Mouse (Mus musculus): Measurements from ENCODE around the gene BC030870.
"Not testable (repeated sequence)": the region's sequence is repeated elsewhere in the genome, so short reads cannot be mapped to it uniquely, and the experiment has no call there.

Gene BC030870

DNA sequence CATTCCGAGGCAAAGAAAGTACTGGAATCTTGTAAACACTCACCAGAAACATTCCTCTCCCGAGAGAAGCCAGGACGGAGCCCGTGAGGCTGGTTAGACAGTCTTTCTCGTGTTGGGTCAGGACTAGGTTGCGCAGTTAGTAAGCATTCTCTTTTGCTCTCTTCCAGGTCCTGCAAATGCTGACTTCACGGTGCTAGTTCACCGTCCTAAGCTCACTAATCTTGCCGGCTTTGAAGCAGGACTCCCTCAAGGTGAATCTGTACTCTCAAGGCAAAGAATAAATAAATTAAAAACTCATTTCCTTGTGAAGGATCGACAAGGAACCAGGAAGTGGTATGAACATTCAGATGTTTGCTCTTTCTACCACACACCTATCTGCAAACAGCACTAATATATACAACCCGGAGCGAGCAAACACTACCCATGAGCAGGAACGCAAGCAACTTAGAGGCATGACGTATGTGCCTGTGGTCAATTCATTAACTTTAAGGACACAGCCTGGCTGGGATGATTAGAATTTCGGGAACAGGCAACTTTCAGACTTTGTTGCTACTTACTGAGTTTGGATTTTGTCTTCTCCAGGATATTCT is at the start of gene BC030870:
BC030870 (minus strand) TSS at position 365 of the 590 bp plus-strand sequence.
- no peak for DNase-seq (ENCODE audit: low read depth)

GRCm38 (mm10) chr8:65174746-65175476 is 45.5 kb upstream of the BC030870 start:
- DNase-seq (ENCODE audit: low read depth) = no peak

GRCm38 (mm10) chr8:65169184-65169583 is 39.8 kb upstream of the BC030870 start:
- DNase-seq (ENCODE audit: low read depth) = no peak

DNA sequence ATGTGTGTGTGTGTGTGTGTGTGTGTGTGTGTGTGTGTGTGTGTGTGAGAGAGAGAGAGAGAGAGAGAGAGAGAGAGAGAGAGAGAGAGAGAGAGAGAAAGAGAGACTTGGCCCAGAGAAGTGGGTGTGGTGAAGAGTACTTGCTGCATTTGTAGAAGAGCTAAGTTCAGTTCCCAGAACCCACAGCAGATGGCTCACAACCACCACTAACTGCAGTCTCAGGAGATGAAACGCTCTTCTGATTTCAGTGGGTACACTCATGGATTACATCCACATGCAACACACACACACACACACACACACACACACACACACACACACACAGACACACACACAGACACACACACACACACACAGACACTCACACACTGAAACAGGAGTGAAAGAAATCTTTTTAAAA is 31.3 kb upstream of the BC030870 start:
- DNase-seq (ENCODE audit: low read depth) = not testable (repeated sequence)

DNA sequence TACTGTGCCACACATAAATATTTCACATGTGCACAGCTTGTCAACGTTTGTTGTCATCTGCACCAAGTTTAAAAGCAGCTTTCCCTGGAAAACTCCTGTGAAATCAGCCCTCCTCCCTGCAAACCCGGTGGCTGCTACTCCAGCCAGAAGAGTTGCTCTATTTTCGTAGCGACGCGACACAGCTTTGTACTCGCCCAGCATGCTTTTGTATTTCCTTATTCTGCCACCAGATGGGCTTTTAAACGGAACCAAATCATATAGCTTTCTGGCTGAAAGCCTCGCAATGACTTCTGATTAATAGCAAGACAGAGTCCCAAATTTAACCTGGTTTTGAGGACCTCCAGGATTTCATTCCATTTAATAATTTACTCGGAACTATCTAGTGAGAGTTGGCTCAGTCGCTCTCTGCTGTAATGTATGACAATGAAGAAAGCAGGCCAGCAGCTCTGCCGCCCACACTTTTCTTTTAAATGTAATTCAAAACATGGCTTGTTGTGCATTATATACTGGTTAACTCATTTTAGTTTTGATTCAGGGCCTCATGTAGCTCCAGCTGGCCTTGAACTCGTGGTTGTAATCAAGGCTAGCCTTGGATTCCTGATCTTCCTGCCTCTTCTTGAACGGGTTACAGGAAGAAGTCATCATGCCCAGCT is 29.9 kb upstream of the BC030870 start:
- DNase-seq (ENCODE audit: low read depth) = no peak

- DNase-seq (ENCODE audit: low read depth) = no peak
These were observed 28.5 kb upstream of the BC030870 start for GRCm38 (mm10) chr8:65157901-65158300.

DNA sequence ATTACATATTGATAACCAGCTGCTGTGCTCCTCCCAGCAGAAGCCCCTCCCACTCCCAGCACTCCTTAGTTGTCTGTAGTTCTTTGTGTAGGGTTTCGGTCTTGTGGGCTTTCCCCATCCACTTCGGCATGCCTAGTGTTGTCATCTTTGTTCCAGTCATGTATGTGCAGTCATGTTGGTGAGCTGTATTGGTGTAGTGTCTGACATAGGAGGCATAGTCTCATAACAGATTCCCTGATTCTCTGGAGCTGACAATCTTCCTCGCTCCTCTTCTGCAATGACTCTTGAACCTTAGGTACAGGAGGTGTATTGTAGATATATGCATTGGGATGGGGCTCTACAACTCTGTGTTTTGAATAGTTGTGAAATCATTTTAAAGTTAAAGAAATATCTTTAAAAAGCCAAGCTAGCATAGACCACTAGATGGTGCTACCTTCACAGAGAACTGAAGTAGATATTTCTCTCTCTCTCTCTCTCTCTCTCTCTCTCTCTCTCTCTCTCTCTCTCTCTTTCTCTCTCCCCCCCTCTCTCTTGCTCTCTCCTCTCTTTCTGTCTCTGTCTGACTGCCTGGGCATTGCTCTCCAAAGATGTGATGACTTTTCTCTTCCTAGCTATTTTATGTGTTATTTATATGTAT is 9.6 kb upstream of the BC030870 start:
- no peak for DNase-seq (ENCODE audit: low read depth)

DNA sequence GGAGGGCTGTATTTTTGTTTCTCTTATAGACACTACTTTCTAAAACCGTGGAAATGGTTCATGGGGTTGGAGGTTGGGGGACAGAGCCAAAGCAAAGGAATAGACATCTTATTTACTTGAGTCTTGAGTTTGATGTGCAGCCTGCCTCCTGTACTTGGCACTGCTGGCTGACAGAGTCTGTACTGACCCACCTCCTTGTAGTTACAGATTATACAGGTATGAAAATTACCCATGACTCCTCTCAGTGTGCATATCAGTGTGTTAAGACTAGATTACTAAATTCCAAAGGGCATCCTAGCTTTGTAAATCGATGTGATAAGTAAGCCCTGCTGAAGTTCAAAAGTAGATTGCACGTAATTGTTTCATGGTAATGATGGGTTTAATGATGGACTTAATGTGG is 2.9 kb downstream of the BC030870 start:
- DNase-seq (ENCODE audit: low read depth) = no peak

DNA sequence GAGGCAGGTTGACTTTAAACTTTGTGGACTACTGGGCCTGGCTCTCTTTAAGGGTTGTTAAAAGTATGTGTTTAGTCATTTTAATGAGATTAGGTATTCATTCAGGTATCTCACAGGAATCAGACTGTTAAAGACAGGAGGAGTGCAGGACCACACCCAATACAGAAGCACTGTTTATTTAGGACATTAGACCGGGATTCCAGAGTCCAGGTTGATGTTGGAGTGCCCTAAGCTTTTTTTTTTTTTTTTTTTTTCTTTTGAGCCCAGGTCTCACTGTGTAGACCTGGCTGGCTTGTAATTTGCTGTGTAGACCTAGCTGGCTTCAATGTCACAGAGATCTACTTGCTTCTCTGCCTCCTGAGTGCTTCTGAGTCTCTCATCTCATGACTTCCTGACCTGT is 3.3 kb downstream of the BC030870 start:
- DNase-seq (ENCODE audit: low read depth) = no peak

- no peak for DNase-seq (ENCODE audit: low read depth)
These were observed 17.3 kb downstream of the BC030870 start for GRCm38 (mm10) chr8:65112092-65112491.

DNA sequence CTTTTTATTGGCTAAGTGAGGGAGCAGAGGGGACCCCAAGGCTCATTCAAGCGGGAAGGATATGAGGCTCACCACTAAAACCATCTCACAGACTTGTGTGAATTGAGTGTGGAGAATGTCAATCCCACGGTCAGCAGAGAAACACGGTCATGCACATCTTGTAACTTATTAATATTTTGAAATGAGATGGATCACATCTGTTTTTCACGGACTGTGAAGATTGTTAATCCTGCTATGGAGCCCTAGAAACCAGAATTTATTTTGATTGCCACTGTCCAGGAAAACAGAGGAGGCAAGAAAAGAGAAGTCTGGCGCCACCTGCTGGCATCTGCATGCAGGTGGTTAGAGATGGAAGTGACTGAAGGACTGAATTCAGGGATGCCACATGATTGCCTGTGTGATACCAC is 19.1 kb downstream of the BC030870 start:
- peak; percentile 34 for DNase-seq (ENCODE audit: low read depth)

GRCm38 (mm10) chr8:65108936-65109335 is 20.4 kb downstream of the BC030870 start:
- DNase-seq (ENCODE audit: low read depth) = no peak

DNA sequence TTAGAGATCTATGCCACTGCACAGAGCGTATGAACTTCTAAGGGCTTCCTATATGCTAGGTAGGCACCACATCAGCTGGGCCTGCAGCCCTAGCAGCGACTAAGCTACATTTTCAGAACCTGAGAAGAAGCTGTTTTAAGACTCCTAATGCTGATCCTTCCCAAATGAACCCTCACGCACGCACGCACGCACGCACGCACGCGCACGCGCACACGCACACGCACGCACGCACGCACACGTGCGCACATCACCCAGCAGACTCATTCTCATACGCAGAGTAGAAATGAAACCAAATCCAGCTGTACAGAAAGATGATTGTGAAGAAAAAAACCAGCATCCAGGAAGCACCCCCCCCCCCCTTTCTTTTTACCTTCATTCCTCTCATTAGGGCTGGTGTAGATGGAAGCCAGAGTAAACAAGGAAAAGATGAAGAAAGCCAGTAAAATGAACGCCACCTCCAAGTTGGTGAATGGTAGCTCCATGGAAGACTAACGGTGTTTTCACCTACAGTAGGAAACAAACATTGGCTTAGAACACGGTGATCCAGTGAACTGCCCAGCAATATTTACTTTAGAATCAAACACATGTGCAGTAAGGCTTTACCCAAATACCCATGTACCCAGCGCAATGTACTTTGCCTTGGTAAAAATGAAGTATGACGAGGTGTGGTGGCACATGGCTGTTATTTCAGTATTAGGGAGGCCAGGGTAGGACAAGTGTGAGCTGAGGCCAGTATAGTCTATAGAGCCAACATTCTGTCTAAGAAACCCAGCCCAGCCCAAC is 21.2 kb downstream of the BC030870 start:
- DNase-seq (ENCODE audit: low read depth) = no peak

GRCm38 (mm10) chr8:65104041-65104440 is 25.3 kb downstream of the BC030870 start:
- DNase-seq (ENCODE audit: low read depth) = no peak

GRCm38 (mm10) chr8:65103632-65104031 is 25.7 kb downstream of the BC030870 start:
- no peak for DNase-seq (ENCODE audit: low read depth)

DNA sequence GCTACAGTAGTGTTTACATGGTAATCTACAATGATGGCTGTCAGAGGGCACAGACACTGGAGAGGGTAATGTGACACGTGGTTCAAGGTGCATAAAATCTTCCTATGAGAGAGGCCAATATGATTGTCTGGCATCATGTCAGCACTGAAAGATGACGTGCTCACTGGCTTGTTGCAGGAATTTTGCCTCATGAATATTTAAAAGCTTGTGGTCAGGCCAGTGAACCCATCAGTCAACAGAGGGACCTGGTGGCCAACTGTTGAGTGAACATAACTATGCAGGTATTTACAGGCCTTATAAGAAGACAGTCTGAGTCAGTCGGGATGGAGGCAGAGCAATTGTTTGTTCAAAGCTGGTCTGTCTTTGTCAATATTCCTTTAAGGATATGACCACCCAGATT is 29.6 kb downstream of the BC030870 start:
- DNase-seq (ENCODE audit: low read depth) = no peak

DNA sequence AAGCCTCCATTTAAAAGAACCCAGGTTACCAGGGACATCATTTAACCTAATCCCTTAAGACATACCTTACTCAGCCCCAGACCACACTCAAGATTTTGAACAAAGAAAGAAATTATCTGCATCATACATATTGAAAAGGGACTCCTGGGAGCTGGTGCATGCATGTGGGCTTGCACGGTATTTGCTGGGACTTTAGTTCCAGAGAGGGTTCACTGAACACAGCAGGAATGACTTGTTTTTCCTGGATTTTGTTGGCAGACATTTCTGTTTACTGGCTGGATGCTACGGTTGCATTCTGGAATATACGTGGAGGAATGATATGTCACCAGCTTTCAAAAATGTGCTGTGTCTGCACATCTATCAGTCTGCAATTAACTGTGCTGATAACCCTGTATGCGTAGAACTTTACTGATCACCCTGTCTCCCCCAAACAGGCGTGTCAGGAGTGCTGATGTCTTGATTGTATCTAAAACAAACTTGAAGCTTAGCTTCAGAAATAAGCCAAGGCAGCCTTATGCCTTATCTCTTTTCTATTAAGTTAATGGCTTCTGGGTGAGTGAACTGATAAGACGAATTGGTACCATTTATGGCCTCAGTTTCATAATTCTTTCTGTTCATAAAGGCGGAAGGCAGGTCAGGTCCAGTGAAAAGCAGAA is 31.5 kb downstream of the BC030870 start:
- no peak for DNase-seq (ENCODE audit: low read depth)

DNA sequence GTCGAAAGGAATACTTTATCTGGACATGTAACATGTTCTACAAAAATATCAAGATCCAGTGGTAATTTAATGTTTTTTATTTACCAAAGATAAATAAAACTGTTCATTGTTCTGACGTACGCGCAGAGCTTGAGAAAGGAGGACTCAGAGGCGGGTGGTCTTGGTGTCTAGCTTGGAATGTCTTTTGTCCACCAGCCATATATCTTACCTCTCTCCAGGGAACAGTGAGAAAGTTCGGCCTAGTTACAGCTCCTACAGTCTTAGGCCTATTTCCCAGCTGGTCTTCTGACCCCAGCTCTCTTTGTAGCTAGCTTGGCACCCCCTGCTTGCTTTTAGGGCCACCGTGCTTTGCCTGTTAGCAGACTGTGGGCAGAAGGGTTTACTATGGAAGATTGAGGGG is 39.6 kb downstream of the BC030870 start:
- DNase-seq (ENCODE audit: low read depth) = no peak

GRCm38 (mm10) chr8:65088120-65088519 is 41.2 kb downstream of the BC030870 start:
- DNase-seq (ENCODE audit: low read depth) = no peak

GRCm38 (mm10) chr8:65087711-65088110 is 41.7 kb downstream of the BC030870 start:
- DNase-seq (ENCODE audit: low read depth) = no peak

- DNase-seq (ENCODE audit: low read depth) = no peak
These were observed 43.7 kb downstream of the BC030870 start for GRCm38 (mm10) chr8:65085680-65086079.

GRCm38 (mm10) chr8:65080731-65081130 is 48.6 kb downstream of the BC030870 start:
- DNase-seq (ENCODE audit: low read depth) = no peak
